Mouse (Mus musculus): ENCODE results near the gene Kif17.
"Not testable (repeated sequence)": the region's sequence is repeated elsewhere in the genome, so short reads cannot be mapped to it uniquely, and the experiment has no call there.

The Kif17 gene

GRCm38 (mm10) chr4:138315781-138316180 lies 65.5 kb downstream of the Kif17 start:
- no peak for DNase-seq

- DNase-seq: no peak
Observed at GRCm38 (mm10) chr4:138316369-138316768, 66.1 kb downstream of the Kif17 start.

GRCm38 (mm10) chr4:138318509-138319266 lies 68.5 kb downstream of the Kif17 start:
- DNase-seq: no peak

DNA sequence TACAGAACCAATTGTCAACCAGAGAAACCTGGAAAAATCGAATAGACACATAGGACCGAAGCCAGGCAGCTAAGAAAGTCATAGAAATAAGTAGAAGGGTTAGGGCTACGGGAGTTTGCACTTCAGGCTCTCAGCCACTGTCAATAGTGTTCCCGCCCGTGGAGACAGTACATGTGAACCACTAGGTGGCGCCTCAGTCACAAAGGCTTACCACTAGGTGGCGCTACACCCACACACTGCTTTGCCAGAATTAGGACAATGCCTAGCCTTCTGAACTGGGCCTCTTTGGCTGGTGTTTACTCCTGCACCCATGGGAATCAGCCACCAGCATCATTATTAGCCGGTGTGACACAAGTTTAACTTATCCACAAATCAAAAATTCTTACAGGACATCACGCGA lies 69.3 kb downstream of the Kif17 start:
- DNase-seq: peak; percentile 42 to 49

GRCm38 (mm10) chr4:138320711-138321110 lies 70.5 kb downstream of the Kif17 start:
- no peak for DNase-seq

GRCm38 (mm10) chr4:138321488-138321887 lies 71.3 kb downstream of the Kif17 start:
- no peak for DNase-seq

DNA sequence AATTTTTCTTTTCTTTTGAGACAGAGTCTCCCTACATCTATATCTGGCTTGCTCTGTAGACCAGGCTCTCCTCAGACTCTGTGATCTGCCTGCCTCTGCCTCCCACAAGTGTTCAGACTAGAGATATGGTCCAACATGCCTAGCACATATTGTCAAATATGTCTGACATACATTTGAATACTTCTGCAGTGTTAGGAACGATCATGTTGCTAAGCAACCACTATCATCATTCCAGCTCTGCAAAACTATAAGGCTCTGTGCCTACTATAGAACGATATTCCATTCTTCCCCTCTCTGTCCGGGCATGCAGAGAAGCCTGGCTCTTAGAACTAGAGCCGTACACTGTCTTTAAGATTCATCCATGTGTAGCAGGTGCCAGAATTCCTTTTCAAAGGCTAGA lies 72.5 kb downstream of the Kif17 start:
- no peak for DNase-seq

- DNase-seq: no peak
Observed at GRCm38 (mm10) chr4:138323753-138324152, 73.5 kb downstream of the Kif17 start.

DNA sequence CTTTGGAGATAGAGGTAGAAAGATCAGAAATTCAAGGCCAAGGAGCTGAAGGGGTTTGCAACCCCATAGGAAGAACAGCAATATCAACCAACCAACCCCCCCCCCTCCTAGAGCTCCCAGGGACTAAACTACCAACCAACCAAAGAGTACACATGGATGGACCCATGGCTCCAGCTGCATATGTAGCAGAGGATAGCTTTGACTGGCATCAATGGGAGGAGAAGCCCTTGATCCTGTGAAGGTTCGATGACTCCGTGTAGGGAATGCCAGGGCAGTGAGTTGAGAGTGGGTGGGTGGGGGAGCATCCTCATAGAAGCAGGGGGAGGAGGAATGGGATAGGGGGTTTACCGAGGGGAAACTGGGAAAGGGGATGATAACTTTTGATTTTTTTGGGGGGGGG lies 74.2 kb downstream of the Kif17 start:
- DNase-seq: no peak

GRCm38 (mm10) chr4:138325466-138326076 lies 75.3 kb downstream of the Kif17 start:
- peak; percentile 84 to 87 for DNase-seq

DNA sequence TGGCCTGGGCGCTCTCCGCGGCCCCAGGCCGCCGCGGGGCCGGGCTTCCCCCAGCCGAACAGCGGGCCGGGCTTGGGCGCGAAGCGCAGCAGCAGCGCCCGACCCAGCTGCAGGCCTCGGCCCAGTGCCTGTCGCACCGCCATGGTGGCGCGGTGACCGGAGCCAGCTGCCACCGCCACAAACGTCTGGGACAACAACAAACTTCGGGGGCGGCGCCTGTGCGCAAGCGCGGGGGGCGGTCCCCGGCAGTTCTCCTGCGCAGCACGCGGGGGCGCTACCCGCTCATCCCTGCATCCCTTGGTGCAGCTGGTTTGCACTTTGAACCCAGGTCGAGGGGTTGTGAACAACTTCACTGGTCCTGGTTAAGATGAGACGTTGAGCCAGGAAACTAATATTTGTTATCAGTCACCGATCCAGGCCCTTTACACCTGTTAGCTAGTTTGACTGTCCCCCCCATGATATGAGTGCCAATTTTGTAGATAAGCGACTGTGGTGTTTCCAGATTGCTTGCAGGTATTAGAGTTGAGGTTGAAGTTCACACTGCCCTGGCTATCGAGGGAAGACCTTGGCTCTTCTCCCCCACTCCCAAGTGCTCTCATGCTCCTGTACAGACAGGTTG lies 76.0 kb downstream of the Kif17 start, which contains the start of gene Pink1:
Gene Pink1 (minus strand): TSS at position 231 of the 619 bp plus-strand sequence.
- peak; percentile 79 to 81 for DNase-seq

GRCm38 (mm10) chr4:138327155-138327554 lies 76.9 kb downstream of the Kif17 start:
- not testable (repeated sequence) for DNase-seq

DNA sequence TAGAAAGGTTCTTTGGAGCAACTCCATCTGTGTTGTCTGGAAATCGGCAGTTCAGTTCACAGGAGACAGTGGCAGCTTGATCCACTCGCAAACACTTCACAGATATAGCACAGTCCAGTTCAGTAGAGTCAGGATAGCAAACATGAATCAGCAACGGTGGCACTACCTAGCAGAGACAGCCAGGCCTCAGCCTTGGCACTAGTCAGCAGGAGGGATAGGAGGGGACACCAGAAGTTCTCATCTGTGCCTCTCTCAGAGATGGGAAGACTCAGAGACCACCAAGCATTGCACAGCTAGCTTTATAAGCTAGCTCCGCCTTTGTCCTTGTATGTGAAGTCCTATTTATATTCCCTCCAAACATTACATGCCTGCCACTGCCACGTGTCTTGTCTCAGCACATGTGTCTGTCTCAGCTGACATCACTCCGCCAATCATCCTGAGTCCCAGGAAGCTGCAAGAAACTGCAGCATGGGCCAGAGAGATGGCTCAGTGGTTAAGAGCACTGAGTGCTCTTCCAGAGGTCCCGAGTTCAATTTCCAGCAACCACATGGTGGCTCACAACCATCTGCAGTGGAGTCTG lies 77.7 kb downstream of the Kif17 start:
- DNase-seq: no peak

DNA sequence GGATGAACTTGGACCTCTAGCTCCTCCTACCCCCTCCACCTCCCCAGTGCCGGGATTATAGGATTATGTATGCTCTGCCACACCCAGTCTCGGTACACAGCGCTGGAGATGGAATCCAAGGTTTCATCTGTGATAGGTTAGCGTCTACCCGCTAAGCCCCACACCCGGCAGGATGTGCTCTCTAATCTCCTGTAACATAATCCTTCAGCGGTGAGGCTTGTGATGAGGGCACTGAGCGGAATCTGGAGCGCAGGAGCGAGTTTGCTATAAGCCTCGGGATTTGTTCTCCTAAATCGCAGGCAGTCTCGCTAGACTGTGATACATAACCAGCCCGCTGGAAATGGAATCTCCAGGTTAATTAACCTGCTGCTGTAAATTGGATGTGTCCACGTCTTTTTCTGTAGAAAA lies 80.0 kb downstream of the Kif17 start:
- DNase-seq: no peak

- DNase-seq: no peak
Observed at GRCm38 (mm10) chr4:138331647-138332046, 81.4 kb downstream of the Kif17 start.

DNA sequence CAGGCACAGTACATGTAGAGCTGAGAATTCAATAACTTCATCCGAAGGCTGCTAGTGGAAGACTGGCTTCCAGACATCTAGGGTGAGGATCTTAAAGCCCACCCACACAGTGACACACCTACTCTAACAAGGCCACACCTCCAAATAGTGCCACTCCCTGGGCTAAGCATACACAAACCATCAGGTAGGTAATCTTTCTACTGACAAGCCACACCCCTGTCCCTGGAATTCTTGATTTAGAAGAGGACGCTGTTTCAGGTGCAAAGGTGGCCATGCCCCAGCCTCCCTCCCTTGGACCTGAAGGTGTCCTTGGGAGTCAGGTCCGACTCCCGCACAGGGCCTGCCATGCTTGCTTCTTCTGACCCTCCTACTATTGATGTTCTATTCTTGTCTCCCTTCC lies 82.9 kb downstream of the Kif17 start:
- no peak for DNase-seq

DNA sequence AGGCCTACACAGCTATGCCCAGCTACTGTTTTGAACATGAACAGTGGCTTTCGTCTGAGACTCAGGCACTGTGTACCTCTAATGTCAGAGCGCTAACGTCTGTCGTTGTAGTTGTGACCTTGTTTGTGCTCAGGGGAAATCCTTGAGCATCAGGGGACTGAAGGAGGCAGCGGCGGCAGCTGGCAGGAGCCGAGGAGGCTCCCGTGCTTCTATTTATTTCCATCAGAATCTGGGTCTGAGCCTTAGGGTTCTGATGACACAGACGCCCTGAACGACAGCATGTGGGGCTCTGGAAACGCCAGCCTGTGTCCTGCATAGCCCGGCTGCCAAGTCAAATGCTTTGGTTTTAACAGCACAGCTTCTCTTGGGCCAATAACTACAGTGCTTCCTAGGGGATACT lies 84.8 kb downstream of the Kif17 start:
- no peak for DNase-seq

DNA sequence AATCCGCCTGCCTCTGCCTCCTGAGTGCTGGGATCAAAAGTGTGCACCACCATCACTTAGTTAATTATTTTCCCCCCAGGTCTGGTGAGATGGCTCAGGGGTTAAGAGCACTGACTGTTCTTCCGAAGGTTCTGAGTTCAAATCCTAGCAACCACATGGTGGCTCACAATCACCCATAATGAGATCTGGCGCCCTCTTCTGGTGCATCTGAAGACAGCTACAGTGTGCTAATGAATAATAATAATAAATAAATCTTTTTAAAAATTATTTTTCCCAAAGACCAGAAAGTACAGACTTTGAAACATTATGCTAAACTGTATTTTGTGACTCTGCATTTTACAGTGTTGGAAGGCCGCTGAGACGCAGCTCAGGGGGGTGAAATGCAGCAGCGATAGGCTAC lies 85.4 kb downstream of the Kif17 start:
- DNase-seq: no peak

DNA sequence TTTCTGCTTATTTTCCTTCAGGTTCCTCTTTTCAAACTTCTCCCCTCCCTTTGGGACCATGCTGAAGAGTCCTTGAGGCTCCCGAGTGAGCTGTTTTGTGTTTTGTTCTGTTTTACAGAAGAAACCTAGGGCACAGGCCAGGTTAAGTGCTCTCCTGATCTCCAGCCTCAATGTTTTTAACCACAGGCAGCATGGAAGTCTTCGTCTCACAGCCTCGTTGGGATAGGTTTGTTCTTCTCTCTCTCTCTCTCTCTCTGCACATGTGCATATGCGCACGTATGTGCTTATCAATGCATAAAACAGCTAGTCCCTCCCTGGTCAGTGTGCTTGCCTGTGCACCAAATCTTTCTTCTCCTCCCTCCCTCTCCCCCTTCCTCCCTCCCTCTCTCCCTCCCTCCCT lies 86.6 kb downstream of the Kif17 start:
- DNase-seq: no peak

DNA sequence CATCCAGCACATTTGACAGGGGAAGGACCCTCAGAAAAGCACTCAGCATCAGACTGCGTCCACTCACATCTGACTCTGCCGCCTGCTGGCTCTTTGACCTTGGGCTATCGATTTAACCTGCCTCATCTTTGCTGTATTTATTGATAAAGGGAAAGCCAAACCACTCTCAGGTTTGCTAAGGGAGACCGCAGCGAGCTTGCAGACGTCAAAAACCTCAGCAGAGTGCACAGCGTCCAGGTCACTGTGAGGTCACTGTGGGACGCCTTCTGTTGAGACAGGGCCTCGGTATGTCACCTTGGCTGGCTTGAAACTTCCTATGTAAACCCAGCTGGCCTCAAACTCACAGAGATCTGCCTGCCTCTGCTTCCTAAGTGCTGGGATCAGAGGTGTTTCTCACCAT lies 87.1 kb downstream of the Kif17 start:
- DNase-seq: no peak

DNA sequence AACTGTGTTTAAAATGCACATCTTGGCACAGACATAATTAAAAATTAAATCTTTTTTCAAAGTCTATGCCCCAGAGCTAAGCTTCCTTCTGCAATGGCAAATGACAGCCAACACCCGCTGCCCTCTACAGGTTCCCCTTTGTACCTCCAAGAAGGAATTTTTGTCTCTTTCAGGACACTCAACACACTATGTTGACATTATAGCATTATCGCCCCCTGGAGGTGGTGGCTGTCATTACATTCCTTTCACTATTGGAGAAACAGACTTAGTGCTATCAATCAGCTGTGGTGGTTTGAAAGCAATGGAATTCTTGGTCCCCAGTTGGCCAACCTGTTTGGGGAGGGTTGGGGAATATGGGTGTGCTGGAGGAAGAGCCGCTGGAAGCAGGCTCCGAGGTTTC lies 89.7 kb downstream of the Kif17 start:
- DNase-seq: no peak

DNA sequence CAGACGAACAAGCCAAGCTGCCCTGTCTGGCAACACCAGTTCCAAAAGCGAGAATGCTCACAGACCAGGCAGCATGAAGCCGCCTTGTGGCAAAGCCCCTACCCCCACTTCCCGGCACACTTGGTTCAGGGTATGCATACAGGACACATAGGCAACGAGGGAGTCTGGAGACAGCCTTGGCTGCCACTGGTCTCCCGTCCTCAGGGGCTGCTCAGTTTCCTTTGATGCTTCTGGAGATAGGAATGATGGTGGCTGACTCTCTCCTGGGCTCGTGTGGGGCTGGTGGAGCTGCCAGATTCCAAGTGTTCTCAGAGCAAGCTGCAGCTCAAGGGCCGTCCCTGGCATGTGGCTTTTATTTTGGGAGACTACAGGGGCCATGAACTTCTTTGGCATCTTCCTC lies 91.2 kb downstream of the Kif17 start:
- DNase-seq: no peak

GRCm38 (mm10) chr4:138342048-138342447 lies 91.8 kb downstream of the Kif17 start:
- DNase-seq: no peak

- DNase-seq: no peak
Observed at GRCm38 (mm10) chr4:138342778-138343177, 92.5 kb downstream of the Kif17 start.

Measured in thymus, adult 18-20 months (tissue).